Mouse (Mus musculus): ENCODE data around the gene Cypt2.
"Not testable (repeated sequence)": the region's sequence is repeated elsewhere in the genome, so short reads cannot be mapped to it uniquely, and the experiment has no call there.

Cypt2 gene

DNA sequence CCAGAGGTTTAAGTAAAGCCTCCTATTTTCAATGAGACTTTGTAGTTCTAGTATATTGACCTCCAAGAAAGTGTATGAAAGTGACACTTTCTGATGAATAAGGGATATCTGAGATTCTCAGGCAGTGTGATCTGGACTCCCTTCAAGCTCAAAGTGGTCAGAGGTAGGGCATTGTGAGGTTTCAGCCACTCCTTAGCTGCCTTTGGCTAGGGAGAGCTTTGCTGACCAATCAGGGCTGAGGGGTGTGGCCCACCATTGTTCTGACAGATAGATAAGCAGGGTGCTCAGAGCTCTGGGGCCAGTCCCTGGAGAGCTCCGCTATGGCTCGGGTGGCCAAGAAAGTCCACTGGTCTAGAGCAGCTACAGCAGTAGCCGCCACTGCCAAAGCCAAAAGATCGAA, at the start of gene Cypt2:
Gene Cypt2, plus strand, starts transcription at position 301 of the 400 bp plus-strand sequence.
- DNase-seq: not testable (repeated sequence)

DNA sequence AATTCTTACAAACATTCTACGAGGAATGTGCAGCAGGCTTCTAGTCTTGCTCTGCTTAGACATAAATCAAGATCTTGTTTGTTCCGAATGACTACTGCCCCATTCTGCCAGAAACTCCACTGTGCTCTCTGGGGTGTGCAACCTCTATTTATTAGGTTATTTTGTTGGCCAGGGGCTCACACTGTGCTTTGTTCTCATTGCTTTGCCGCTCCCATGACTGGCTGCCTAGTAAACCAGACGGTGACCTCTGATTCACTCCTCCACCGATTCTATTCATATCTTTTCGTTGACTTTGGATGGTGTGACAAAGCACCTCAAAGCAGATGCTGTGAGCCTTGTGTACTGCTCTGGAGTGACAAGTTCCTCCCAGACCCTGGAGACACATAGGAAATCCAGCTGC, 46.7 kb downstream of the Cypt2 start:
- no peak for DNase-seq
